Mouse (Mus musculus) liver, embryonic 13.5 days (tissue): Measurements from ENCODE around the gene Grb14. TPM values are rescaled to one million over a fixed set of nuclear protein-coding genes. Genes with fewer than 3 reads are reported as not detected.

ENCODE experiments used
- ATAC-seq: fragments of 200-750 bp; cut with Nextera tagmentation; 2 replicates; pipeline ENCODE4 v1.8.0; 2017; ENCODE audit warnings: low read depth, mild to moderate bottlenecking, moderate number of reproducible peaks, moderate library complexity
- DNase-seq: peaks from one replicate; pipeline ENCODE4 v3.0.0; 2022
- H3K27ac ChIP-seq: fragments of 300-500 bp; sonication (generic); 2 replicates; pipeline ENCODE4 v1.5.1; 2015; ENCODE audit warnings: moderate library complexity, mild to moderate bottlenecking, inconsistent platforms
- H3K27me3 ChIP-seq: fragments of 300-500 bp; sonication (generic); 2 replicates; pipeline ENCODE4 v1.6.1; 2015; ENCODE audit warnings: mild to moderate bottlenecking, inconsistent platforms
- H3K36me3 ChIP-seq: fragments of 300-500 bp; sonication (generic); 2 replicates; pipeline ENCODE4 v1.6.1; 2015; ENCODE audit warnings: mild to moderate bottlenecking, inconsistent platforms
- H3K4me1 ChIP-seq: fragments of 300-500 bp; sonication (generic); replicated peaks from 2 replicates; pipeline ENCODE4 v1.6.1; 2015; ENCODE audit warnings: inconsistent platforms
- H3K4me2 ChIP-seq: fragments of 300-500 bp; sonication (generic); 2 replicates; pipeline ENCODE4 v1.6.1; 2015; ENCODE audit warnings: inconsistent platforms, mild to moderate bottlenecking, moderate library complexity
- H3K4me3 ChIP-seq: fragments of 300-500 bp; sonication (generic); replicated peaks from 2 replicates; pipeline ENCODE4 v1.5.1; 2015; ENCODE audit warnings: mild to moderate bottlenecking, inconsistent platforms
- H3K9ac ChIP-seq: fragments of 300-500 bp; sonication (generic); 2 replicates; pipeline ENCODE4 v1.6.1; 2015; ENCODE audit warnings: mild to moderate bottlenecking, inconsistent platforms
- H3K9me3 ChIP-seq: fragments of 300-500 bp; sonication (generic); replicated peaks from 2 replicates; pipeline ENCODE4 v1.6.1; 2016; ENCODE audit warnings: inconsistent platforms
- WGBS: fragments of 180-500 bp; shearing (Covaris S2); methylation state at CpG from one replicate; pipeline ENCODE4 v1.1.7; 2015; ENCODE audit not compliant: insufficient replicate concordance; 5-methylcytosine and 5-hydroxymethylcytosine counted together
- polyA plus RNA-seq: library from polyadenylated mRNA; unstranded; fragments of >200 nt; fragmentation: Nextera tagmentation; extraction: Ambion mirVana; gene quantifications from 2 replicates; pipeline ENCODE4 v1.2.1, GENCODE M21; 2015

The Grb14 gene
- polyA plus RNA-seq, 1 experiment from 2014 or later: 5.6 TPM

- ATAC-seq: no peak
- no peak overlapping the region for H3K9ac ChIP-seq
- no peaks in the 10 kb centered on the region for H3K4me1 ChIP-seq
- no peak for DNase-seq
- H3K27me3 ChIP-seq: no peaks in the 10 kb centered on the region
- H3K9me3 ChIP-seq: no peaks in the 10 kb centered on the region
- H3K27ac ChIP-seq: no peak overlapping the region
- H3K36me3 ChIP-seq: no peaks in the 10 kb centered on the region
- 45% methylated on average over 2 of the region's 2 CpGs for WGBS
- no peak overlapping the region for H3K4me3 ChIP-seq
- H3K4me2 ChIP-seq: no peak overlapping the region
Observed at GRCm38 (mm10) chr2:64949210-64949609, 75.6 kb downstream of the Grb14 start.

GRCm38 (mm10) chr2:64948418-64949169 lies 76.2 kb downstream of the Grb14 start:
- DNase-seq (no peak), ATAC-seq (no peak)
- no peak overlapping the region for H3K27ac ChIP-seq
- H3K4me3 ChIP-seq: no peak overlapping the region
- no peaks in the 10 kb centered on the region for H3K4me1 ChIP-seq
- 70% methylated on average over 12 of the region's 12 CpGs for WGBS
- no peaks in the 10 kb centered on the region for H3K36me3 ChIP-seq
- no peaks in the 10 kb centered on the region for H3K9me3 ChIP-seq
- no peak overlapping the region for H3K4me2 ChIP-seq
- H3K9ac ChIP-seq: no peak overlapping the region
- no peaks in the 10 kb centered on the region for H3K27me3 ChIP-seq

DNA sequence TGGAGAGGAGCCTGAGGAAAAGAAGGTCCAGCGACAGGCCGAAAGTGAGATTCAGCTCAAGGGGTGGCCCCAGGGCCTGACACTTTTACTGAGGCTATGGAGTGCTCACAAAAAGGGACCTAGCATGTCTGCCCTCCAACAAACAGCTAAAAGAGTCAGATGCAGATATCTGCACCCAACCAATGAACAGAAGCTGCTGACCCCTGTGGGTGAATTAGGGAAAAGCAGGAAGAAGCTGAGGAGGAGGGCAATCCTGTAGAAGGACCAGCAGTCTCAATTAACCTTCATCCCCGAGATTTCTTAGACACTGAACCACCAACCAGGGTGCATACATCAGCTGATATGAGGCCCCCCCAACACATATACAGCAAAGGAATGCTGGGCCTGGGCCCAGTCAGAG lies 77.3 kb downstream of the Grb14 start:
- no peak overlapping the region for H3K27ac ChIP-seq
- no peaks in the 10 kb centered on the region for H3K4me1 ChIP-seq
- no peak for DNase-seq
- H3K4me2 ChIP-seq: no peak overlapping the region
- 61% methylated on average over 3 of the region's 3 CpGs for WGBS
- ATAC-seq: no peak
- no peaks in the 10 kb centered on the region for H3K36me3 ChIP-seq
- no peak overlapping the region for H3K4me3 ChIP-seq
- no peak overlapping the region for H3K9ac ChIP-seq
- no peaks in the 10 kb centered on the region for H3K27me3 ChIP-seq
- no peaks in the 10 kb centered on the region for H3K9me3 ChIP-seq

- no peak overlapping the region for H3K4me2 ChIP-seq
- H3K27ac ChIP-seq: no peak overlapping the region
- H3K36me3 ChIP-seq: no peaks in the 10 kb centered on the region
- DNase-seq (no peak), ATAC-seq (no peak)
- 48% methylated on average over 5 of the region's 5 CpGs for WGBS
- no peaks in the 10 kb centered on the region for H3K4me1 ChIP-seq
- H3K27me3 ChIP-seq: no peaks in the 10 kb centered on the region
- no peak overlapping the region for H3K9ac ChIP-seq
- no peak overlapping the region for H3K4me3 ChIP-seq
- no peaks in the 10 kb centered on the region for H3K9me3 ChIP-seq
Observed at GRCm38 (mm10) chr2:64920879-64921278, 103.9 kb downstream of the Grb14 start.

DNA sequence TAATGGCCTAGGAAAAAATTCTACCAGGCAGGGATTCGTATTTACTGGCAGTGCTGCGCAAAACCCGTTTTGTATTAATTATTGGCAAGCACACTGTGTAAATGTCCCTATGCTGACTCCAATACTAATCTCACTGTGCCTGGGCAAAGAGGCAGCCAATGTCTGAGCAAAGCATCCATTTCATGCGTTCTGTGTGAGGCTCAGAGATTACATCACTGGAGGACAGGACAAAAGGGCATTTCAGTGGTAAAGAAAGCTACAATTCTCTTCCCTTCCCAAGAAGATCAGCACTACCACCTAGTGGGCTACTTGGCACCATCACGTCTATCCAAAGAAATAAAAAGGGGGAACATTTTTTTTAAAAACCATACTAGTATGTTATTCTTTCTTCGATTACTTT lies 109.3 kb downstream of the Grb14 start:
- Histone ChIP-seq H3K27ac (no peak overlapping the region), H3K4me1 (no peaks in the 10 kb centered on the region), H3K9me3 (no peaks in the 10 kb centered on the region), H3K4me2 (no peak overlapping the region), H3K9ac (no peak overlapping the region), H3K36me3 (no peaks in the 10 kb centered on the region), H3K4me3 (no peak overlapping the region), H3K27me3 (no peaks in the 10 kb centered on the region)
- 51% methylated on average over 6 of the region's 6 CpGs for WGBS
- DNase-seq: no peak
- ATAC-seq: no peak

DNA sequence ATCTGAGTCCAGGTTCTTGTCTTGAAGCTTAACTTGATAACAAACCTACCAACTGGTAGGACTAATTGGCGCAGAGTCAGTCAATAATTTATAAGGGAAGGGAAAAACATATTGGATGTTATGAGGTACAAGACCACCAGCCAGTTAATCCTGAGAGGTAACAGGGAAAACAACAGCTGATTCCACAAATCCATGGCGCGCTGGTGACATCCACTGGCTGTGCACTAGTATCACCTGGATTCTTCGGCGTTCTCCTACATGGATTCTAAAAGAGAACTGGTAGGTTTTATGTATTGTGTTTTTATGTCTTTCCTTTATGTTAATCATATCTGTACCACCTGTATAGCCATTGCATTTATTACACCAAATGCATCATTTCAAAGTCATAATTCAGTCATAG lies 119.9 kb downstream of the Grb14 start:
- H3K4me1 ChIP-seq: no peaks in the 10 kb centered on the region
- 70% methylated on average over 5 of the region's 5 CpGs for WGBS
- H3K27me3 ChIP-seq: no peaks in the 10 kb centered on the region
- no peaks in the 10 kb centered on the region for H3K36me3 ChIP-seq
- no peak overlapping the region for H3K4me3 ChIP-seq
- H3K9me3 ChIP-seq: no peaks in the 10 kb centered on the region
- DNase-seq: no peak
- no peak overlapping the region for H3K9ac ChIP-seq
- no peak overlapping the region for H3K27ac ChIP-seq
- ATAC-seq: no peak
- H3K4me2 ChIP-seq: no peak overlapping the region

DNA sequence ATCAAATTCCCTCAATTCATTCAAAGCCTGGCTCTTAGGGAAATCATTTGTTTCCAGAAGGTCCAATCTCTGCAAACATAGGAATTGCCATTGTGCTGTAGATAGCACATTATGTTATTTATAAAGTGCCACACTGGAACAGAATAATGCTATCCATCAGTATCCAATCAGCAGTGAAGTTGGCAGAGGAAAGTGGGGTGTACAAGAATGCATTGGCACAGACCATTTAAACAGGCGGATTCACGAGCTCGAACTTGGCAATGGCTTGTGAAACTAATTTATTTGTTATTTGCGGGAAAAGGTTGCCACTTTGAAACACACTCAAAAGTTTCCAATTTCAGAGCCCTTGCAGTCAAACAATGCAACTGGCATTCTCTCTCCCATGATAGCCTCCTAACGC lies 126.9 kb downstream of the Grb14 start:
- Histone ChIP-seq H3K4me3 (no peak overlapping the region), H3K4me2 (no peak overlapping the region), H3K9ac (no peak overlapping the region), H3K9me3 (no peaks in the 10 kb centered on the region), H3K4me1 (no peaks in the 10 kb centered on the region), H3K36me3 (no peaks in the 10 kb centered on the region), H3K27me3 (no peaks in the 10 kb centered on the region), H3K27ac (no peak overlapping the region)
- ATAC-seq: no peak
- DNase-seq: no peak
- WGBS: 85% methylated on average over 5 of the region's 5 CpGs

DNA sequence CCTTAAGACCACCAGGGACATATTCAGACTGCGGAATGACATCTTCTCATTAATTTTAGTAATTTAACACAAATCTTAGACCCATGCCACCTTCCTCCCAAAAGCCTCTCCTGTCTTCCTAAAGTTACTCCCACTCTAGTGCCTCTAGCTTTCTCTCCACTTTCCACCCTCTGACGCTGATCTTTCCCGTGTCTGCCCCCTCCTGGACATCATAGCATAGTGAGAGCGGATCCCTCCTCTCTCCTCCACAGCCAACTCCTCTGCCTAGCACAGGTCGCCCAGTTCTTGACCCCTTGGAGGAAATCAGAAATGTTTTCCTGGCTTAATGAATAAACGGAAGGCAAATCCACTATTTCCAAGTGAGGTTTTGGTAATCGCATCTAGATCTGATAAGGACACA lies 131.6 kb downstream of the Grb14 start:
- Histone ChIP-seq H3K4me1 (no peaks in the 10 kb centered on the region), H3K27ac (no peak overlapping the region), H3K9me3 (no peaks in the 10 kb centered on the region), H3K36me3 (no peaks in the 10 kb centered on the region), H3K4me2 (no peak overlapping the region), H3K4me3 (no peak overlapping the region), H3K27me3 (no peaks in the 10 kb centered on the region), H3K9ac (no peak overlapping the region)
- no peak for DNase-seq
- ATAC-seq: no peak
- 44% methylated on average over 7 of the region's 7 CpGs for WGBS

DNA sequence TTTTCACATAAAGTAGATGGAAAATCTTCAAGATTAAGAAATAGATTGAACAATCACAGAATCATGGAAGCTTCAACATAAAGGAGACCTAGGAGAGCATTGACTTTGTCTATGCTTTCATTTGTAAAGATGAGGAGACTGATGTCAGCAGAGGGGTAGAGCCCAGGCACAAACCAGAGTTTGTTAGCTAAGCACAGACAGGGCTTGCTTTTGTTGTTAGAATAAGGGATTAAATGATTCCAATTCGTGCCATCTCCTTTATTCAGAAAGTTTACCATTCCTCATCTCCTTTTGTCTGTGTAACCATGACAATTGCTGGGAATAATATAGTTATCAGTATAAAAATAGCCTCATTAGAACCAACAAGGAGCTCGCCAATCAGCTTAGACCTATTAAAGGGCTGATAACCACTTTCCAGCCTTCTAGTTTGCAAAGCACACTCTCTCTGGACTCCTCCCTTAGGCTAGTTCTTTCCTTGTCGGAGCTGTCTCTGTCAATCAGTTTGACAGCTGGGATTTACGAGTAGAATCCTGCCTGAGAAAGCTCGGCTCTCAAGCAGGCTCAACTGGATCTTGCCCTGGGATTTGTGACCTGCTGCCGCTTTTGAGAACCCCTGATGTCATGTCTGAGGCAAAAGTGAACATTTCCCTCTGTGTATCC lies 137.6 kb downstream of the Grb14 start:
- 38% methylated on average over 6 of the region's 6 CpGs for WGBS

DNA sequence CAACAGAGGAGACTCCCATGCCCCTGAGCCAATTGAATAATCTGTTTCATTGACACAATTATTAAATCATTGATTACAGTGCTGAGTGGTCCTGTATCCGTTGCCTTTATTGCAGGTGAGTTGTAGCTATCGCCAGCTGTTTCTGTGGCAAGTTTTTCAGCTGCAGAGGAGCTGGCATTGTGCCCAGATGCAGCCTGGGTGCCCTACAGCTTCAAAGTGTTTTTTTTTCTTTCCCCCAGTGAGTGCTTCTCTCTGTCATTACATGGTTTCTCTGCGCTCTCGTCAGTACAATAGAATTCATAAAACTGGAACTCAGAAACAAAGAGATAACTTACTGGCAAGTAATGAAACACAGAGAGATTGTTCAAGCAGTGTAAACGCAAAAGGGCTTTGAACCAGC lies 139.1 kb downstream of the Grb14 start:
- Histone ChIP-seq H3K27ac (no peak overlapping the region), H3K4me3 (no peak overlapping the region), H3K9me3 (no peaks in the 10 kb centered on the region), H3K27me3 (no peaks in the 10 kb centered on the region), H3K36me3 (no peaks in the 10 kb centered on the region), H3K4me2 (no peak overlapping the region), H3K9ac (no peak overlapping the region), H3K4me1 (no peaks in the 10 kb centered on the region)
- ATAC-seq: no peak
- WGBS: 62% methylated on average over 5 of the region's 5 CpGs
- DNase-seq: no peak

More for the DNA sequence above, 137.6 kb downstream of the Grb14 start:
- no peak overlapping the region for H3K4me3 ChIP-seq
- H3K36me3 ChIP-seq: no peaks in the 10 kb centered on the region
- no peaks in the 10 kb centered on the region for H3K9me3 ChIP-seq
- no peaks in the 10 kb centered on the region for H3K27me3 ChIP-seq
- H3K27ac ChIP-seq: no peak overlapping the region
- no peak for DNase-seq
- H3K9ac ChIP-seq: no peak overlapping the region
- H3K4me2 ChIP-seq: no peak overlapping the region
- no peaks in the 10 kb centered on the region for H3K4me1 ChIP-seq
- no peak for ATAC-seq

- Histone ChIP-seq H3K27me3 (no peaks in the 10 kb centered on the region), H3K9ac (no peak overlapping the region), H3K4me2 (no peak overlapping the region), H3K9me3 (no peaks in the 10 kb centered on the region), H3K27ac (no peak overlapping the region), H3K4me3 (no peak overlapping the region), H3K36me3 (no peaks in the 10 kb centered on the region), H3K4me1 (no peaks in the 10 kb centered on the region)
- DNase-seq: no peak
- ATAC-seq: no peak
- WGBS: 41% methylated on average over 2 of the region's 2 CpGs
Observed at GRCm38 (mm10) chr2:64878275-64878674, 146.5 kb downstream of the Grb14 start.
